Mouse (Mus musculus) lung, embryonic 16.5 days (tissue): Measurements from ENCODE around the gene Bcl2l12. TPM values are rescaled to one million over a fixed set of nuclear protein-coding genes. Genes with fewer than 3 reads are reported as not detected.

Source experiments
- ATAC-seq: fragments of 200-750 bp; cut with Nextera tagmentation; 2 replicates; pipeline ENCODE4 v1.8.0; 2017; ENCODE audit warnings: low read depth, mild to moderate bottlenecking, moderate library complexity
- H3K27ac ChIP-seq: fragments of 300-500 bp; sonication (generic); 2 replicates; pipeline ENCODE4 v1.5.1; 2014; ENCODE audit warnings: mild to moderate bottlenecking, control low read depth, low read length
- H3K27me3 ChIP-seq: fragments of 300-500 bp; sonication (generic); 2 replicates; pipeline ENCODE4 v1.6.1; 2014; ENCODE audit warnings: low read depth, low read length, mixed read lengths; ENCODE audit not compliant: control insufficient read depth, insufficient read depth
- H3K36me3 ChIP-seq: fragments of 300-500 bp; sonication (generic); 2 replicates; pipeline ENCODE4 v1.6.1; 2014; ENCODE audit warnings: low read length; ENCODE audit not compliant: control insufficient read depth, insufficient read depth
- H3K4me1 ChIP-seq: fragments of 300-500 bp; sonication (generic); replicated peaks from 2 replicates; pipeline ENCODE4 v1.6.1; 2014; ENCODE audit warnings: low read length, mixed read lengths; ENCODE audit not compliant: control insufficient read depth, insufficient read depth
- H3K4me2 ChIP-seq: fragments of 300-500 bp; sonication (generic); 2 replicates; pipeline ENCODE4 v1.6.1; 2014; ENCODE audit warnings: low read depth, low read length, control low read depth
- H3K4me3 ChIP-seq: fragments of 300-500 bp; sonication (generic); 2 replicates; pipeline ENCODE4 v1.5.1; 2014; ENCODE audit warnings: mild to moderate bottlenecking, low read length, control low read depth
- H3K9ac ChIP-seq: fragments of 300-500 bp; sonication (generic); 2 replicates; pipeline ENCODE4 v1.6.1; 2014; ENCODE audit warnings: low read length, control low read depth
- H3K9me3 ChIP-seq: fragments of 300-500 bp; sonication (generic); 2 replicates; pipeline ENCODE4 v1.6.1; 2016; ENCODE audit warnings: low read length; ENCODE audit not compliant: control insufficient read depth
- WGBS: fragments of 180-500 bp; shearing (Covaris S2); extraction: QIAGEN DNeasy Blood & Tissue Kit; methylation state at CpG from one replicate; pipeline ENCODE4 v1.1.7; 2014; 5-methylcytosine and 5-hydroxymethylcytosine counted together
- polyA plus RNA-seq: library from polyadenylated mRNA; unstranded; fragments of >200 nt; fragmentation: Nextera tagmentation; extraction: Ambion mirVana; gene quantifications from 2 replicates; pipeline ENCODE4 v1.2.1, GENCODE M21; 2015

Bcl2l12 gene
- 62.0 and 64.5 TPM in 2 replicates for polyA plus RNA-seq

GRCm38 (mm10) chr7:44998501-44998955, at the start of gene Bcl2l12:
Bcl2l12 (minus strand) TSS chr7:44998712.
- Histone ChIP-seq H3K27ac (peak within 1 kb of the TSS; percentile 85), H3K9ac (peak within 1 kb of the TSS; percentile 80), H3K36me3 (peaks cover 39% of the 10 kb centered on the region), H3K4me2 (peak within 1 kb of the TSS; percentile 89), H3K4me1 (peaks cover 31% of the 10 kb centered on the region), H3K27me3 (no peaks in the 10 kb centered on the region), H3K4me3 (peak within 1 kb of the TSS; percentile 82), H3K9me3 (no peaks in the 10 kb centered on the region)
- WGBS: 0% methylated on average over 18 of the region's 18 CpGs
- ATAC-seq: peak; percentile 15; the same call in 1 of the 2 replicates

- H3K4me2 ChIP-seq: no peak overlapping the region
- no peak for ATAC-seq
These were observed 49.0 kb upstream of the Bcl2l12 start for GRCm38 (mm10) chr7:45047491-45047890.

GRCm38 (mm10) chr7:45046853-45047350, 48.4 kb upstream of the Bcl2l12 start:
- H3K27ac ChIP-seq: no peak overlapping the region
- H3K27me3 ChIP-seq: no peaks in the 10 kb centered on the region
- 91% methylated on average over 26 of the region's 26 CpGs for WGBS
- no peaks in the 10 kb centered on the region for H3K9me3 ChIP-seq
- H3K4me2 ChIP-seq: no peak overlapping the region
- no peak overlapping the region for H3K9ac ChIP-seq
- no peak overlapping the region for H3K4me3 ChIP-seq
- no peak for ATAC-seq
- H3K36me3 ChIP-seq: peaks cover 69% of the 10 kb centered on the region
- peaks cover 15% of the 10 kb centered on the region for H3K4me1 ChIP-seq

More at GRCm38 (mm10) chr7:45047491-45047890, 49.0 kb upstream of the Bcl2l12 start:
- Histone ChIP-seq H3K9ac (no peak overlapping the region), H3K4me3 (no peak overlapping the region), H3K27me3 (no peaks in the 10 kb centered on the region), H3K27ac (no peak overlapping the region), H3K4me1 (peaks cover 16% of the 10 kb centered on the region), H3K36me3 (peaks cover 65% of the 10 kb centered on the region), H3K9me3 (no peaks in the 10 kb centered on the region)
- 97% methylated on average over 14 of the region's 14 CpGs for WGBS

- H3K9ac ChIP-seq: no peak overlapping the region
- H3K27me3 ChIP-seq: no peaks in the 10 kb centered on the region
- no peak for ATAC-seq
- peaks cover 3% of the 10 kb centered on the region for H3K4me1 ChIP-seq
- H3K9me3 ChIP-seq: no peaks in the 10 kb centered on the region
- no peak overlapping the region for H3K27ac ChIP-seq
- no peak overlapping the region for H3K4me3 ChIP-seq
- H3K36me3 ChIP-seq: peaks cover 73% of the 10 kb centered on the region
- 92% methylated on average over 22 of the region's 22 CpGs for WGBS
- no peak overlapping the region for H3K4me2 ChIP-seq
These were observed 47.2 kb upstream of the Bcl2l12 start for GRCm38 (mm10) chr7:45045741-45046140.

- Histone ChIP-seq H3K27me3 (no peaks in the 10 kb centered on the region), H3K36me3 (peaks cover 73% of the 10 kb centered on the region), H3K9me3 (no peaks in the 10 kb centered on the region), H3K4me3 (no peak overlapping the region), H3K4me1 (no peaks in the 10 kb centered on the region), H3K9ac (no peak overlapping the region), H3K27ac (no peak overlapping the region), H3K4me2 (no peak overlapping the region)
- no peak for ATAC-seq
- WGBS: 90% methylated on average over 14 of the region's 14 CpGs
These were observed 44.8 kb upstream of the Bcl2l12 start for GRCm38 (mm10) chr7:45043307-45043706.

GRCm38 (mm10) chr7:45040851-45041250, 42.3 kb upstream of the Bcl2l12 start:
- H3K27ac ChIP-seq: no peak overlapping the region
- no peaks in the 10 kb centered on the region for H3K4me1 ChIP-seq
- no peak for ATAC-seq
- H3K27me3 ChIP-seq: no peaks in the 10 kb centered on the region
- no peak overlapping the region for H3K4me3 ChIP-seq
- 92% methylated on average over 9 of the region's 9 CpGs for WGBS
- H3K36me3 ChIP-seq: peaks cover 65% of the 10 kb centered on the region
- no peak overlapping the region for H3K4me2 ChIP-seq
- no peaks in the 10 kb centered on the region for H3K9me3 ChIP-seq
- H3K9ac ChIP-seq: no peak overlapping the region

- Histone ChIP-seq H3K4me3 (no peak overlapping the region), H3K4me1 (no peaks in the 10 kb centered on the region), H3K27me3 (no peaks in the 10 kb centered on the region), H3K9me3 (no peaks in the 10 kb centered on the region), H3K27ac (no peak overlapping the region), H3K9ac (no peak overlapping the region), H3K4me2 (no peak overlapping the region), H3K36me3 (peaks cover 72% of the 10 kb centered on the region)
- ATAC-seq: no peak
- 95% methylated on average over 9 of the region's 9 CpGs for WGBS
These were observed 39.9 kb upstream of the Bcl2l12 start for GRCm38 (mm10) chr7:45038411-45038810.

GRCm38 (mm10) chr7:45037720-45038361, 39.3 kb upstream of the Bcl2l12 start:
- 0 out of 2 replicates have a peak, but pooled peaks have one; percentile 64 for ATAC-seq
- Histone ChIP-seq H3K9ac (no peak overlapping the region), H3K9me3 (no peaks in the 10 kb centered on the region), H3K4me2 (no peak overlapping the region), H3K27ac (no peak overlapping the region), H3K36me3 (peaks cover 72% of the 10 kb centered on the region), H3K4me3 (no peak overlapping the region), H3K4me1 (no peaks in the 10 kb centered on the region), H3K27me3 (no peaks in the 10 kb centered on the region)
- WGBS: 64% methylated on average over 7 of the region's 7 CpGs

- H3K27ac ChIP-seq: no peak overlapping the region
- H3K4me2 ChIP-seq: no peak overlapping the region
- peaks cover 69% of the 10 kb centered on the region for H3K36me3 ChIP-seq
- no peak for ATAC-seq
- no peaks in the 10 kb centered on the region for H3K9me3 ChIP-seq
- 82% methylated on average over 11 of the region's 11 CpGs for WGBS
- no peaks in the 10 kb centered on the region for H3K27me3 ChIP-seq
- no peak overlapping the region for H3K4me3 ChIP-seq
- H3K9ac ChIP-seq: no peak overlapping the region
- no peaks in the 10 kb centered on the region for H3K4me1 ChIP-seq
These were observed 38.2 kb upstream of the Bcl2l12 start for GRCm38 (mm10) chr7:45036702-45037101.
